Mouse (Mus musculus) embryonic fibroblast, embryonic 13.5 days (primary cell): ENCODE data around the gene Usp16. TPM values are rescaled to one million over a fixed set of nuclear protein-coding genes. Genes with fewer than 3 reads are reported as not detected.
"Not testable (repeated sequence)": the region's sequence is repeated elsewhere in the genome, so short reads cannot be mapped to it uniquely, and the experiment has no call there.

ENCODE experiments used
- H3K27ac ChIP-seq: 2 replicates; pipeline ENCODE4 v1.5.1; 2012; ENCODE audit warnings: low read length, control low read depth, inconsistent platforms; ENCODE audit not compliant: insufficient read depth
- H3K4me1 ChIP-seq: 2 replicates; pipeline ENCODE4 v1.6.1; 2011; ENCODE audit warnings: low read length; ENCODE audit not compliant: control insufficient read depth, insufficient read depth
- H3K4me3 ChIP-seq: 2 replicates; pipeline ENCODE4 v1.5.1; 2011; ENCODE audit warnings: mild to moderate bottlenecking, control low read depth, low read length; ENCODE audit not compliant: insufficient read depth
- CTCF ChIP-seq: IDR thresholded peaks from 2 replicates; pipeline ENCODE4 v1.5.1; 2011; ENCODE audit warnings: mild to moderate bottlenecking, control low read depth, low read length, moderate library complexity, borderline replicate concordance; ENCODE audit not compliant: insufficient read depth
- POLR2A ChIP-seq: IDR thresholded peaks from 2 replicates; pipeline ENCODE4 v1.6.1; 2011; ENCODE audit warnings: low read depth, mild to moderate bottlenecking, control low read depth, low read length, moderate library complexity
- polyA plus RNA-seq: library from polyadenylated mRNA; stranded (reverse); fragments of >200 nt; gene quantifications from 2 replicates; pipeline ENCODE4 v1.2.4, GENCODE M21; 2011; ENCODE audit warnings: low read depth; ENCODE audit not compliant: missing spikeins, insufficient read length

The Usp16 gene
- polyA plus RNA-seq, 1 experiment, result 86.8 TPM

DNA sequence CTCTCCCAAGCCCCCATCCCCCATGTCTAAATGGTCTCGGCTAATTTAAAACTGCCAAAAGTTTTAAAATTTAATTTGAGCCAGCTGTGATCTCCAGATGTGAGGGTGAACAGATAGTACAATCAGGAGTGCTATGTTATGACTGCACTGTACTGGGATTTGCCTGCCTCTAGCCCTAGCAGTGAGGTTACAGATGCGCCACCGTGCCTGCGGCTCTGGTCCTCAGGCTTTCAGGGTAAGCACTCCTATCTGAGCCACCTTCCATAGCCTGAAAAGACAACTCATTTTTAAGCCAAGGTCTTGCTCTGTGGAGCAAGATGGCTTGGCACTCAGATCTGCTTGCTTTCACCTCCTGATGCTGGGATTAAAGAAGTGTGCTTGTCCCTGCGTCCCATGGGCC is 29.9 kb downstream of the Usp16 start:
- H3K4me1 ChIP-seq, result no peaks in the 10 kb centered on the region
- no peak overlapping the region for H3K27ac ChIP-seq
- no peak overlapping the region for H3K4me3 ChIP-seq
- TF ChIP-seq POLR2A, result no peak
- no peak for TF ChIP-seq CTCF

DNA sequence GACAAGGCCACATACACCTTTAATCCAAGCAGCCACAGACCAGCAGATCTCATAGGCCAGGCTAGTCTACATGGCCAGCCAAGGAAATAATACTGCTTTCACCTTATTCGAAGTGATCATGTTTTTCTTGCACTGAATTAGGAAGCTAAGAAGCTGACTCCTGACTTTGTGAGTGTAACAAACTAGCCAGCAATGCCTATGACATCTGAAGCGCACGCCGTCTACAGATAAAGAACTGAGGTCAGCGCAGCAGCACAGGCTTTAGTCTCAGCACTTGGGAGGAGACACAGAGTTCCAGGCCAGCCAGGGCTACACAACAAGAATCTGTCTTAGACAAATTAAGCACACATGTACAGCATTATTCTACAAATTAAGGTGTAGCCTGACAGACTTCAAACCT is 32.2 kb downstream of the Usp16 start:
- no peak overlapping the region for H3K27ac ChIP-seq
- no peaks in the 10 kb centered on the region for H3K4me1 ChIP-seq
- no peak overlapping the region for H3K4me3 ChIP-seq
- TF ChIP-seq CTCF (no peak), POLR2A (no peak)

- no peak overlapping the region for H3K27ac ChIP-seq
- H3K4me1 ChIP-seq, result no peaks in the 10 kb centered on the region
- no peak overlapping the region for H3K4me3 ChIP-seq
- TF ChIP-seq CTCF, result no peak
- TF ChIP-seq POLR2A, result no peak
Observed at GRCm38 (mm10) chr16:87488605-87489004, 34.1 kb downstream of the Usp16 start.

- H3K4me1 ChIP-seq, H3K4me3 ChIP-seq, H3K27ac ChIP-seq: not testable (repeated sequence)
Observed at GRCm38 (mm10) chr16:87492191-87492792, 37.8 kb downstream of the Usp16 start.

GRCm38 (mm10) chr16:87494955-87495655 is 40.6 kb downstream of the Usp16 start:
- TF ChIP-seq POLR2A (no peak), CTCF (no peak)
- Histone ChIP-seq H3K4me3 (peak overlapping the region; percentile 93), H3K27ac (peak overlapping the region; percentile 39), H3K4me1 (0 out of 2 replicates have a peak, but pooled peaks cover 3% of the 10 kb centered on the region)

GRCm38 (mm10) chr16:87495716-87496447 is 41.4 kb downstream of the Usp16 start, which contains the start of gene Cct8:
Gene Cct8, minus strand, starts transcription at chr16:87495873.
- Histone ChIP-seq H3K4me1 (0 out of 2 replicates have a peak, but pooled peaks cover 3% of the 10 kb centered on the region), H3K4me3 (peak within 1 kb of the TSS; percentile 93), H3K27ac (peak within 1 kb of the TSS; percentile 52)
- TF ChIP-seq CTCF, result no peak
- TF ChIP-seq POLR2A, result peak; percentile 94

GRCm38 (mm10) chr16:87496728-87497127 is 42.2 kb downstream of the Usp16 start:
- no peak overlapping the region for H3K27ac ChIP-seq
- 0 out of 2 replicates have a peak, but pooled peaks cover 5% of the 10 kb centered on the region for H3K4me1 ChIP-seq
- TF ChIP-seq CTCF (no peak), POLR2A (no peak)
- H3K4me3 ChIP-seq, result peak overlapping the region; percentile 0; the same call in 1 of the 2 replicates

DNA sequence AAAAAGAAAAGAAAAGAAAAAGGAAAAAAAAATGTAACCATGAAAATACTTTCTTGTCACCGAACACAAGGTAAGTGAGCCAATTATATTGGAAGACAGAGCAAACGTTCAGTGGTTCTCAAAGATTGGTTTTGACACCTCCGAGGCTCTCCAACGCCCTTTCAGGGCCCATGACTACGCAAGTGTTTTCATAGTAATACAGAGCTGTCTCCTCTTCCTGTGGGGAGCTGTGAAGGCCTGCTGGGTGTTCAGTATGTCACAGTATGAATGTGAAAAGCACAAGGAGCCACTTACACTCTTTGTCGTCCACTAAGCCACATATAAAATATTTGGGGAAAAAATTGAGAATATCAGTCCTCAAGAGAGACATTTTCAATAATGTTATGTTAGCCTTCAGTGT is 42.7 kb downstream of the Usp16 start:
- 0 out of 2 replicates have a peak, but pooled peaks cover 5% of the 10 kb centered on the region for H3K4me1 ChIP-seq
- H3K27ac ChIP-seq, result no peak overlapping the region
- TF ChIP-seq POLR2A, result no peak
- TF ChIP-seq CTCF, result no peak
- no peak overlapping the region for H3K4me3 ChIP-seq

- Histone ChIP-seq H3K4me1 (0 out of 2 replicates have a peak, but pooled peaks cover 2% of the 10 kb centered on the region), H3K4me3 (no peak overlapping the region), H3K27ac (no peak overlapping the region)
- TF ChIP-seq POLR2A, result no peak
Observed at GRCm38 (mm10) chr16:87499556-87499955, 45.1 kb downstream of the Usp16 start.

GRCm38 (mm10) chr16:87501304-87502078 is 47.0 kb downstream of the Usp16 start:
- no peak for TF ChIP-seq CTCF
- no peak for TF ChIP-seq POLR2A
- Histone ChIP-seq H3K27ac (0 out of 2 replicates have a peak overlapping the region, but pooled peaks have one; percentile 10), H3K4me3 (no peak overlapping the region), H3K4me1 (0 out of 2 replicates have a peak, but pooled peaks cover 2% of the 10 kb centered on the region)
